Mouse (Mus musculus): ENCODE data around the gene Gpx3.
"Not testable (repeated sequence)": the region's sequence is repeated elsewhere in the genome, so short reads cannot be mapped to it uniquely, and the experiment has no call there.

The Gpx3 gene

GRCm38 (mm10) chr11:54879922-54880321 lies 22.3 kb upstream of the Gpx3 start:
- no peak for DNase-seq (ENCODE audit: low spot score in 2 of 2)

DNA sequence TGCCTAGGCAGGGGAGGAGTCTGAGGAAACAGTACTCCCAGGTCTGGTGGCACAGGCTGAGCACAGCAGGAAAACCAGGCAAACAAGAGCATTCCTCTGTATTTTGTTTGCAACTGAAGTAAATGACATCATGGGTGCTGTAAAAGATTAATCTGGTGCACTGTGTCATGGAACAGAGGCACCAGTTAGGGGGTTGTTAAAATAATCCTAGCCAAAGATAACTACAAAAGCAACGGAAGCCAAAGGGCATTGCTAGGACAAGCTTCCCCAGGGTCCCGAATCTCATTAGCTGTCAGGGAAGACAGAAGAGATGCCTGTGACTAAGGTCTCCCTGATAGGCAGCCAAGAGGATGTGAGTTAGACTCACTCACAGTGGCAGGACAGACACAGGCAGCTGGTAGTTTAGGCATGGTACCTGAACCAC lies 21.2 kb upstream of the Gpx3 start:
- DNase-seq (ENCODE audit: low spot score in 2 of 2): no peak

DNA sequence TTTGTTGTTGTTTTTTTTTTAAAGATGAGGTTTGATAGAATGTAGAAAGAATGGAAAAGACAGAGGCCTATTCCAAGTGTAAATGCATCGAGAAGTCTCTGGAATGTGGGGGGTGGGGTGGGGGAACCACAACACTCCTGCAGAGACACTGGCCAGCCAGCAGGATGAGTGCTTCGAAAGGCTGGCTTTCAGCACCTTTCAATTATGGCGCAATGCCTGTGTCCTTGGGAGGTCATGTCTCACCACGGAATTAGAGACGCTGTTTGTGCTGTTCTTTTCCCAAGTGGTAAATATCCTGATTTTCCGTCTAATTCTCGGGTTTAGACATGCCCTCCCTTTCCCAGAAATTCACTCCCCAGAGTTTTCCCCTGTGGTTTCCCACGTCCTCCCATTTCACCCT lies 19.6 kb upstream of the Gpx3 start:
- no peak for DNase-seq (ENCODE audit: low spot score in 2 of 2)

DNA sequence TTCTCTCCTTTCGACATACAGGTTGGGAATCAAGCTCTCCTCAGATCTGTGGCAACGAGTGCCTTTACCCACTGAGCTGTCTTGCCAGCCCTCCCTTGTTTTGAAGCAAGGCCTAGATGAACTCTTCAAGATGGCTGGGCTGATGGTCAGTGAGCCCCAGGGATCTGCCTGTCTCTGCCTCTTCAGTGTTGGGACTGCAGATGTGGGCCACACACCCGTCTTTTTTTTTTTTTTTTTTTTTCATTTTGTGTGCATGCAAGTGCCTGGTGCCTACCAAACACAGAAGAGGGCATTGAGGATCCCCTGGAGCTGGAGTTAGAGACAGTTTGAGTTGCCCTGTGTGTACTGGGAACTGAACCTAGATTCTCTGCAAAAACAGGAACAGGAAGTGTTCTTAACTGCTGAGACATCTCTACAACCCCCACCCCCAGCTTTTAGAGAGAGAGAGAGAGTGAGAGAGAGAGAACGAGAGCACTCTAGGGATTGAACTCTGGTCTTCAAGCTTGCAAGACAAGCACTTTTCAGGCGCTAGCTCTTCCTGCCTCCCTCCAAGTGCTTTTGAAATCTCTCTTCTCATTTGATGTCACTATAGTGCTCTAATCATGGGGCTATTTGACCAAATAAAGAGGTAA lies 17.9 kb upstream of the Gpx3 start:
- no peak for DNase-seq (ENCODE audit: low spot score in 2 of 2)

- no peak for DNase-seq (ENCODE audit: low spot score in 2 of 2)
Measured at GRCm38 (mm10) chr11:54884937-54885336, 17.3 kb upstream of the Gpx3 start.

- DNase-seq (ENCODE audit: low spot score in 2 of 2): no peak
Measured at GRCm38 (mm10) chr11:54885406-54885805, 16.8 kb upstream of the Gpx3 start.

- no peak for DNase-seq (ENCODE audit: low spot score in 2 of 2)
Measured at GRCm38 (mm10) chr11:54887927-54888326, 14.3 kb upstream of the Gpx3 start.

DNA sequence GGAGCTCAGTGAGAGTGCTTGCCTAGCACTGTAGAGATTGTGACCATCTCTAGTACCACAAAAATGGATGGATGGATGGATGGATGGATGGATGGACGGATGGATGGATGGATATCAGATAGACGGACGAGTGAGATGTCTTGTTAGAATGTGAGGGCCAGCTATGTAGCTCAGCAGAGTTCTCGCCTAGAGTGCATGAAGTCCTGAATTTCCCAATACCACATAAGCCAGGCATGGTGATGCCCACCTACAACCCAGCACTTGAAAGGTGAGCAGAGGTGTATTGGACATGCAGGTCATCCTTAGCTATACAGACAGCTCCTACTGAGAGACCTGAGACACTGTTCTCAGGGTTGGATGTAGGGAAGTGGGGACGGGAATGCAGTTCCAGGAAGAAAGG lies 10.9 kb upstream of the Gpx3 start:
- DNase-seq (ENCODE audit: low spot score in 2 of 2): no peak

DNA sequence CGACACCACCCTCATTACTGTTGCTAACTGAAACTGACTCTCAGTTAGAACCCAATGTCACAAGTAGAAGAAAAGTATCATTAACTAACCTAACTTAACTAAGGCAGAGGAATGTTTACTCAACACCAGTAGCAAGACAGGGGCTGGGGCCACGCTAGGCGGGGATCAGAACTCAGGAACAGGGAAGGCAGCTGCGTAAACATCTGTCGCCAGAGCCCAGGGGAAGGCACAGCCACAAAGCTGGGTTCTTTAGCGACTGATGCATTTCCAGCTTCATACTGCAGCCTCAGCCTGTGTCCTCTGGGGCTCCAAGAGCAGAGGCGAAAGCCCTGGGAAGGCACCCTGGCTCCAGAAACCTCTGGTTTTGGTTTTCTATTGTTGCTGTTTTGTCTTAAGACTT lies 10.2 kb upstream of the Gpx3 start:
- DNase-seq (ENCODE audit: low spot score in 2 of 2): no peak

- DNase-seq (ENCODE audit: low spot score in 2 of 2): no peak
Measured at GRCm38 (mm10) chr11:54894589-54894988, 7.7 kb upstream of the Gpx3 start.

GRCm38 (mm10) chr11:54896646-54897045 lies 5.6 kb upstream of the Gpx3 start:
- DNase-seq (ENCODE audit: low spot score in 2 of 2): not testable (repeated sequence)

GRCm38 (mm10) chr11:54897470-54897869 lies 4.8 kb upstream of the Gpx3 start:
- DNase-seq (ENCODE audit: low spot score in 2 of 2): no peak

GRCm38 (mm10) chr11:54899657-54900056 lies 2.6 kb upstream of the Gpx3 start:
- DNase-seq (ENCODE audit: low spot score in 2 of 2): no peak

GRCm38 (mm10) chr11:54903339-54903738 lies 1.1 kb downstream of the Gpx3 start:
- no peak for DNase-seq (ENCODE audit: low spot score in 2 of 2)

DNA sequence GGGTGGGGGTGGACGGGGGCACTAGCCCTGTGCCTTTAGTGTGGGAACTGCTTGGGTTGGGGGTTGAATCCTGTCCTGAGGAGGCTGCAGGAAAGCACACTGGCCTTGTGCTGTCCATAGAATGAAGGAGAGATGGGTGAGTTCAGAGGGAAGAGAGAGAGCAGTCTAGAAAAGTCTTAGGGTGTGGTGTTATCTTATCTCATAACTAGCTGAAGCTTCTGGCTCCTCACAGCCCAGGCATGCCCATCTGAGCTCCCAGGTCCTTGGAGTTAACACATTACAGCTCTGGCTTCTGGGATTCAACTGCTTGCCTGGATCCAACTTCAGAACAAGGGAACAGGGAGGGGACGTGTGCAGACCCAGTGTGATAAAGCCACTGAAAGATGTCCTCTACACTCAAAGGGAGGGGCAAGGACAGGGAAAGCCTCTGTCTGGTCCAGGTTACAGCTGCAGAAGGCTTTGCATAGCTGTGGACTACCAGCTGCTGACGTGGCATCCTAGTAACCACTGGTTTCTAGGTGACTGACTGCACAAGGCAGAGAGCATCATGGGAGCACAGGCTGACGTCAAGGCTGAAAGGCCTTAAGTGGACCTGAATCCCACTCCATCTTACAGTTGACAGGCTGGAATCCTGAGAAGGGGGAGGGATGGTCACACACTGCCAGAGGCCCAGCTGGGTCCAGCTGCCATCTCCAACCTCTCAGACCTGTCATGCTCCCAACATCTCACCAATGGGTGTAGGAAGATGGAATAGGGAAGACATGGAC lies 1.9 kb downstream of the Gpx3 start:
- no peak for DNase-seq (ENCODE audit: low spot score in 2 of 2)

GRCm38 (mm10) chr11:54905086-54905485 lies 2.8 kb downstream of the Gpx3 start:
- DNase-seq (ENCODE audit: low spot score in 2 of 2): no peak

DNA sequence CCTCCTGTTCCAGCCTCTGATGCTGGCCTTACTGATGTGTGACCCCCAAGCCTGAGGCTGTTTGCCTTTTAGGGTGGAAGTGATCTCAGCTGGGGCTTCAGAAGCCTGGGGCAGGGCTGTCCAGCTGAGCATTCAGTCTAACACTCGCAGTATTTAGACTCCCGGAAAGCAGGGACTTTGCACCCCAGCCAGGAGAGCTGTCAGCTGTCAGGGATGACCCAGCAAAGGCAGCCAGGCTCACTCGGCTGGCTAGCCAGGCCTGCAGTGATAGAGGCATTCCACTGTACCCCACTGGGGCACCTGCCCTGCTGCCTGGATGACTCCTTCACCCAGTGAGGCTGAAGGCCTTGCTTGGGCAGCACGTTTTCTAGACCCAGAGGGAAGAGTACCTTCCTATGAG lies 3.7 kb downstream of the Gpx3 start:
- DNase-seq (ENCODE audit: low spot score in 2 of 2): no peak

- no peak for DNase-seq (ENCODE audit: low spot score in 2 of 2)
Measured at GRCm38 (mm10) chr11:54906466-54906865, 4.2 kb downstream of the Gpx3 start.

DNA sequence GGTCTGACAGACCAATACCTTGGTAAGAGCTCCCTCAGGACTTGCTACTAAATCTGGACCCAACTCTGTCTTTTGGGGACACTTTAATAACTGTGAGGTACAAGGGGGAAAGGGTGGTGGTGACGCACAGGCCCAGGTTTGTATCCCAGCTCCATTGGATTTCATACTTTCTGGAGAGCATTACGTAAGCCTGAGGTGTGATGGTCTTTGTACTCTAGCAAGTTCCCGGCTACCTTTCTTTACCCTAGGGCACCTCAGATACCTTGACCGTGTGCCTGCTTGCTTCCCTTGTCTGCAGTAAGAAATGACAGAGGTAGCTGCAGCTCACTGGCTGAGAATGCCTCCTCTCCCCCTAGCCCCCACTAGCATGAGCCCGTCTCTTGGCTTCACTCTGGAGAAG lies 5.0 kb downstream of the Gpx3 start:
- no peak for DNase-seq (ENCODE audit: low spot score in 2 of 2)

GRCm38 (mm10) chr11:54909273-54909672 lies 7.0 kb downstream of the Gpx3 start:
- no peak for DNase-seq (ENCODE audit: low spot score in 2 of 2)

DNA sequence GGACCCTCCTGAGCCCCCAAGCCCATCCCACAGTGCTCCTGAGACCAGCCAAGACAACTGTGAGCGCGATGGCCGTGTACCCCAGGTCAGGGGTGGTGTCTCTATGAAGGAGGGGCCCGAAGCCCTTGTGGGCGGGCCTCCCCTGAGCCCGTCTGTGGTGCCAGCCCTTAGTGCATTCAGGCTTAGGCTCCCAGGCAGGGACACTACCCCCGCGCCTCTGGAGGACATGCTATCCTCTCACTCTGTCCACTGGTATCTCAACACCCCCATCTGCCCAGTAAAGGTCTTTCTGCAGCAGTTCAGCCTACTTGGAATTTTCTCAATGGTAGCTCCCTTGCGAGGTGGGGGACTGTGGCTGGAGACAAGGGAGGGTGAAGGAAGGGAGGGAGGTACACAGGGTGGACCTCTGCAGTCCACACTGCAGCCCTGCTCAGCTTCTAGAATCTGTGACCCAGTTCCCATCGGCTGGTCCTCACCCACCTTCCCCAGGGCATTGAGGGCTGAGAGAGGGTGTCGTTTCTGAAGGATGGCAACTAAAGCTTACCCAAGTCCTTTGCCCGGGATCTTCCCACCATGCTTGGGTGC lies 7.9 kb downstream of the Gpx3 start:
- no peak for DNase-seq (ENCODE audit: low spot score in 2 of 2)

- DNase-seq (ENCODE audit: low spot score in 2 of 2): no peak
Measured at GRCm38 (mm10) chr11:54911201-54911600, 8.9 kb downstream of the Gpx3 start.
